Mouse (Mus musculus): ENCODE results near the gene Cers2. TPM values are rescaled to one million over a fixed set of nuclear protein-coding genes. Genes with fewer than 3 reads are reported as not detected.
A peak's percentile ranks its signal among the peaks of the same experiment; 100 is the strongest.

Gene Cers2
- polyA plus RNA-seq, 1 experiment from 2014 or later, result 111 TPM

DNA sequence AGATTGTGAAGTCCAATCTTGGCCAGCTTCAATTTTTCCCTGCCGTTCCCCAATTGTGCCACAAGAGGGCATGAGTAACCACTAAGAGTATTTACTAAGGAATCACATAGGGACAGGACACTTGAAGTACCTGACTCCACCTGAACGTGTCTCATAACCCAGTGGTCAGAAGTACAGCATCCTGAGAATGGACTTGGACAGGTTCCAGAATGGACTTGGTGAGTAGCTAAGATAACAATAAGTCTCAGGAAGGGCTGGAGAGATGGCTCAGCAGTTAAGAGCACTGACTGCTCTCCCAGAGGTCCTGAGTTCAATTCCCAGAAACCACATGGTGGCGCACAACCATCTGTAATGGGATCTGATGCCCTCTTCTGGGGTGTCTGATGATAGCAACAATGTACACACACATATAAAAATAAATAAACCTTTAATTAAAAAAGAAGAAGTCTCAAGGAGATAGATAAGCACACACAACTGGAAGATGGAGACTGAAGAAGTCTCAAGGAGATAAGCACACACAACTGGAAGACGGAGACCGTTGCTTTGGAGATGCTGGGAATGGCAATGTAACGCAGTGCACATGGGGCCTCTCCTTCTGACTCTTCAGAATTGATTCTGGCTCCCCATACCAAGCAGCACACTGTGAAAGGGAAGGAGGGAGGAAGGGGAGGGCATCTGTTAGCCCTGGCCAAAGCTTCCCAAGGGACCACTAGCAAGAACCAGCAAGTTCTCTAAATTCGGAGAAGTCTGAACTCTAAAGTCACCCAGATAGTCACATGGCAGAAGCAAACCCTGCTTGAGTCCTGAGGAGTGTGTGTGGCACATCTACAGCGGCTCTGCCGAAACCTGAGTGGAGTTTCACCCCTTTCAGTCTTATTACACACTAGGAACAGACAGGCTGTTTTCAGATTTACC, 3.4 kb upstream of the Cers2 start:
- WGBS, result 65% methylated on average over 9 of the region's 9 CpGs

DNA sequence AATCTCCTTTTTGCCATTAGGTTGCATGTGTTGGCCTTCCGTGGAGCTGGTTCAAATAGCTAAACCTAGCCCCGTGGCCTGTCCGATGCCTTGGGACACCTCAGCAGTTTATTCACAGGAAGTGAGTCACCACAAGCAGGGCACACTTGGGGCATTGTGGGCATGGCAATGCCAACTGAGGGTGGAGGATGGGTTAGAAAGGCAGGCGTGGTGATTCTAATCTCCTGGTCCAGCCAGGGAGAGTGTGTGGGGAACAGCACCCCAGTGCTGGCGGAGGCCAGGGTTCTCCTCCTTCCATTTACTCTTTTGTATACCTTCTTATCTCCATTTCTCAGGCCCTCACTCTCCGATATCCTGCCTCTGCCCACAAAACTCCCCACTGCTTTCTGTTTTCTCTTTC, 2.0 kb upstream of the Cers2 start:
- 85% methylated on average over 6 of the region's 6 CpGs for WGBS
- H3K4me3 ChIP-seq (ENCODE audit: low read depth, low read length), result no peak overlapping the region
- H3K27me3 ChIP-seq (ENCODE audit: control insufficient read depth, insufficient read depth, low read length), result no peaks in the 10 kb centered on the region
- H3K9ac ChIP-seq (ENCODE audit: low read length), result no peak overlapping the region
- no peak overlapping the region; the same call in 1 of the 2 replicates for H3K27ac ChIP-seq (ENCODE audit: low read depth, low read length)
- no peak for DNase-seq (ENCODE audit: low spot score)
- no peak for ATAC-seq (replicated peaks; ENCODE audit: low FRiP score)
- H3K9me3 ChIP-seq (ENCODE audit: control insufficient read depth, low read length), result no peaks in the 10 kb centered on the region
- no peak overlapping the region for H3K4me2 ChIP-seq (ENCODE audit: low read depth, low read length, severe bottlenecking)
- H3K36me3 ChIP-seq (ENCODE audit: control insufficient read depth, insufficient read depth, low read length), result no peaks in the 10 kb centered on the region
- H3K4me1 ChIP-seq (replicated peaks; ENCODE audit: control insufficient read depth, insufficient read depth, low read length), result peaks cover 5% of the 10 kb centered on the region; the same call in 1 of the 2 replicates

More for the DNA sequence above, 3.4 kb upstream of the Cers2 start:
- Histone ChIP-seq H3K9me3 (ENCODE audit: control insufficient read depth, low read length) (no peaks in the 10 kb centered on the region), H3K4me3 (ENCODE audit: low read depth, low read length) (no peak overlapping the region), H3K27me3 (ENCODE audit: control insufficient read depth, insufficient read depth, low read length) (no peaks in the 10 kb centered on the region), H3K27ac (ENCODE audit: low read depth, low read length) (no peak overlapping the region), H3K36me3 (ENCODE audit: control insufficient read depth, insufficient read depth, low read length) (no peaks in the 10 kb centered on the region), H3K9ac (ENCODE audit: low read length) (no peak overlapping the region), H3K4me1 (replicated peaks; ENCODE audit: control insufficient read depth, insufficient read depth, low read length) (0 out of 2 replicates have a peak, but pooled peaks cover 3% of the 10 kb centered on the region), H3K4me2 (ENCODE audit: low read depth, low read length, severe bottlenecking) (no peak overlapping the region)
- ATAC-seq (replicated peaks; ENCODE audit: low FRiP score) (no peak), DNase-seq (ENCODE audit: low spot score) (peak; percentile 67)

DNA sequence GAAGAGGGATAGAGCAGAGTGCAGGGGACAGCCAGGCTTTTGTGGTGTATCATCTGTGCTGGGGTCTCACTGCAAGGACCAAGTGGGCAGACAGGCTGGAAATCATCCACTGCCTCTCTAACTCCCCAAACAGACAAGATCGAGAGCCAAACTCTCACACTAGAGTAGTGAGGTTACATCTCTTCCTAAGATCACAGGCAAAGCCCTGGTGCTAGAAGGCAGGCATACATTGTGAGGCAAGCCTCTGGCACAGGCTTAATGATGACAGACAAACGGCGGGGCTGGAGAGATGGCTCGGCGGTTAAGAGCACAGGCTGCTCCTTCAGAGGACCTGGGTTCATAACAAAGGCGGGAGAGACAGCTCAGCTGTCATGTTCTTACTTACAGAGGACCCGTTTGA, 1.1 kb upstream of the Cers2 start:
- Histone ChIP-seq H3K36me3 (ENCODE audit: control insufficient read depth, insufficient read depth, low read length) (no peaks in the 10 kb centered on the region), H3K4me3 (ENCODE audit: low read depth, low read length) (no peak overlapping the region), H3K4me2 (ENCODE audit: low read depth, low read length, severe bottlenecking) (no peak overlapping the region), H3K27ac (ENCODE audit: low read depth, low read length) (no peak overlapping the region), H3K9me3 (ENCODE audit: control insufficient read depth, low read length) (no peaks in the 10 kb centered on the region), H3K9ac (ENCODE audit: low read length) (0 out of 2 replicates have a peak overlapping the region, but pooled peaks have one; percentile 5), H3K4me1 (replicated peaks; ENCODE audit: control insufficient read depth, insufficient read depth, low read length) (peaks cover 7% of the 10 kb centered on the region; the same call in 1 of the 2 replicates), H3K27me3 (ENCODE audit: control insufficient read depth, insufficient read depth, low read length) (no peaks in the 10 kb centered on the region)
- DNase-seq (ENCODE audit: low spot score), result no peak
- no peak for ATAC-seq (replicated peaks; ENCODE audit: low FRiP score)
- 49% methylated on average over 7 of the region's 7 CpGs for WGBS

DNA sequence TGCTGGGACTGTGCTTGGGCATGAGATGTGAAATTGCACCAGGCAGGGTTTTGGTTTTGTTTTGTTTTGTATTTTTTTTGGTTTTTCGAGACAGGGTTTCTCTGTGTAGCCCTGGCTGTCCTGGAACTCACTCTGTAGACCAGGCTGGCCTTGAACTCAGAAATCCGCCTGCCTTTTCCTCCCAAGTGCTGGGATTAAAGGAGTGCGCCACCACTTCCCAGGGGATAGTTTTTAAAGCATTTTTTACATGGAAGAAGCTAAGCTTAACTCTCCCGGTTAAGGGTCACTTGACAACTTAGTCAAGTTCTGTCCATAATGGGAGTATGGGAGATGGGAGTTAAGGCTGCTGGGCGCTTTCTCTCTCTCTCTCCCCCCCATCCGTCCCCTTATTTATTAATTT, 516 bp upstream of the Cers2 start:
- WGBS, result 57% methylated on average over 6 of the region's 6 CpGs
- H3K9ac ChIP-seq (ENCODE audit: low read length), result peak overlapping the region; percentile 99
- ATAC-seq (replicated peaks; ENCODE audit: low FRiP score) (no peak), DNase-seq (ENCODE audit: low spot score) (no peak)
- peak overlapping the region; percentile 93; the same call in 1 of the 2 replicates for H3K4me3 ChIP-seq (ENCODE audit: low read depth, low read length)
- peaks cover 7% of the 10 kb centered on the region; the same call in 1 of the 2 replicates for H3K4me1 ChIP-seq (replicated peaks; ENCODE audit: control insufficient read depth, insufficient read depth, low read length)
- H3K4me2 ChIP-seq (ENCODE audit: low read depth, low read length, severe bottlenecking), result peak overlapping the region; percentile 71
- no peaks in the 10 kb centered on the region for H3K9me3 ChIP-seq (ENCODE audit: control insufficient read depth, low read length)
- no peaks in the 10 kb centered on the region for H3K27me3 ChIP-seq (ENCODE audit: control insufficient read depth, insufficient read depth, low read length)
- H3K36me3 ChIP-seq (ENCODE audit: control insufficient read depth, insufficient read depth, low read length), result no peaks in the 10 kb centered on the region
- H3K27ac ChIP-seq (ENCODE audit: low read depth, low read length), result no peak overlapping the region

DNA sequence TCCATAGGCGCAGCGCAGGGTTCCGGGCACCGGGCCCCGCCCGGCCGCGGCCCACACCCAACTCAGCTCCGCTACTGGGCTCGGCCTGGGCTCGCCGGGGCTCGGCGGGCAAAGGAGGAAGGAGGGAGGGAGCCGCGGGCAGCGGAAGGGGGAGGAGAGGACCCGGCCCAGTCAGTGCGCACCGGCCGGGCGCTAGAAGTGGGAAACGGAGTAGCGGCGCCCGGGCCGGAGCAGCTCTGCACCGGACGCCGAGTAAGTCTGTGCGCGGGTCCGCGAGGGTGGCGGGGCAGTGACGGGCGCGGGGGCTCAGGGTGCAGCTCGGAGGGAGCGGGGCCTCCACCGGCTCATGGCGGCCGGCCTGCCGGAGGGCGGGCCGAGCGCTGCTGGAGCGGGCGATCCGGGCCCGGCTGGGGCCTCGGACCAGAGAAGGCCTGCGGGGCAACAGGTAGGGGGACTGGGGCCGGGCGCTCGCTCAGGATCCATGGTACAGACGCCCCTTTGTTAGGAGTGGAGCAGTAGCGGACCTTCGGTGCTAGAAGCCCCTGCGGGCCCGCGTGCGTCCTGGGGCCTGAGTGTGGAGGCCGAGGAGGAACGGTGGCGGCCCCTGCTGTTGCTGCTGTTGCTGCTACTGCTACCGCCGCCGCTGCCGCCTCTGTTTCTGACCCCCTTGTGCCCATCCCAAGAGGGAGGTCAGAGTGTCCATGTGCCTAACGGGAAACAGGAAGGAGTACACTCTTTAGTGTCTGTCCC, 678 bp downstream of the Cers2 start:
- peak; percentile 93 for DNase-seq (ENCODE audit: low spot score)
- no peaks in the 10 kb centered on the region; the same call in 1 of the 2 replicates for H3K36me3 ChIP-seq (ENCODE audit: control insufficient read depth, insufficient read depth, low read length)
- ATAC-seq (replicated peaks; ENCODE audit: low FRiP score), result peak; percentile 90
- H3K9ac ChIP-seq (ENCODE audit: low read length), result peak overlapping the region; percentile 99
- no peaks in the 10 kb centered on the region for H3K27me3 ChIP-seq (ENCODE audit: control insufficient read depth, insufficient read depth, low read length)
- H3K9me3 ChIP-seq (ENCODE audit: control insufficient read depth, low read length), result no peaks in the 10 kb centered on the region
- H3K4me2 ChIP-seq (ENCODE audit: low read depth, low read length, severe bottlenecking), result peak overlapping the region; percentile 71
- peak overlapping the region; percentile 93 for H3K27ac ChIP-seq (ENCODE audit: low read depth, low read length)
- H3K4me3 ChIP-seq (ENCODE audit: low read depth, low read length), result peak overlapping the region; percentile 93
- peaks cover 10% of the 10 kb centered on the region; the same call in 1 of the 2 replicates for H3K4me1 ChIP-seq (replicated peaks; ENCODE audit: control insufficient read depth, insufficient read depth, low read length)
- 0% methylated on average over 63 of the region's 71 CpGs for WGBS

DNA sequence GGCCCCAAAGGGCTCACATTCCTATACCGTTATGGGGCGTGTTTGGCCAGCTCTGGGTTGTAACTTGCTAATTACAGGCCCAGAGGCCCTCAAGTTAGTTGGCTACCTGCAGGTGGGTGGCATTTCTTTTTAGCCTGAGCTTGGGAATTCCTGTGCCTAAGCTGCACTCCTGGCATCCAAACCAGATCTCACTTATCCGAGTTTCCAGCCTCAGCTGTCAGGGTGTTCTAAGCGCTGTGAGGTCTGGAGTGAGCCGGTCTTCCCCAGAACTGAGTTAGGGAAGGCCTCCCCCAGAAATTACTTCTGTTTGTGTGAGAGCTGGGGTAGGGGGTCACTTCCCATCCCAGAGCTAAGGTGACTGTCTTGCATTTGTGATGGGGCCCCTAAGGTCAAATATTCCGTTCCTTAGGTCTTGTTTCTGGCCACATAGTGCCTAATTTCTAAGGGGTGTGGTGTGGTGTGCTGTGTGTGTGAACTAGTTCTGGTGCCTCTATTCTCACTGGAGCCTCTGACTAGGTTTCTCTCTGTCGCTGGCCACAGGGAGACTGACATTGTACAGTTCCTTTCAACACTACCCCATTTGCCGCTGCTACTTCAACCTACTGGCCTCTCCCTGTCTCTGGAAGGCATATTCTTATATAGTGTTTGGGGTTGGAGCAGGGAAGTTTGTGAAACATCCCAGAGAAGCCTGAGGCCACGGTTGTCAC, 1.4 kb downstream of the Cers2 start:
- ATAC-seq (replicated peaks; ENCODE audit: low FRiP score) (no peak), DNase-seq (ENCODE audit: low spot score) (no peak)
- H3K36me3 ChIP-seq (ENCODE audit: control insufficient read depth, insufficient read depth, low read length), result no peaks in the 10 kb centered on the region; the same call in 1 of the 2 replicates
- H3K4me1 ChIP-seq (replicated peaks; ENCODE audit: control insufficient read depth, insufficient read depth, low read length), result peaks cover 11% of the 10 kb centered on the region; the same call in 1 of the 2 replicates
- 13% methylated on average over 9 of the region's 9 CpGs for WGBS
- H3K9me3 ChIP-seq (ENCODE audit: control insufficient read depth, low read length), result no peaks in the 10 kb centered on the region
- no peaks in the 10 kb centered on the region for H3K27me3 ChIP-seq (ENCODE audit: control insufficient read depth, insufficient read depth, low read length)
- H3K4me2 ChIP-seq (ENCODE audit: low read depth, low read length, severe bottlenecking), result peak overlapping the region; percentile 71
- peak overlapping the region; percentile 99 for H3K9ac ChIP-seq (ENCODE audit: low read length)
- peak overlapping the region; percentile 93; the same call in 1 of the 2 replicates for H3K27ac ChIP-seq (ENCODE audit: low read depth, low read length)
- peak overlapping the region; percentile 93 for H3K4me3 ChIP-seq (ENCODE audit: low read depth, low read length)

DNA sequence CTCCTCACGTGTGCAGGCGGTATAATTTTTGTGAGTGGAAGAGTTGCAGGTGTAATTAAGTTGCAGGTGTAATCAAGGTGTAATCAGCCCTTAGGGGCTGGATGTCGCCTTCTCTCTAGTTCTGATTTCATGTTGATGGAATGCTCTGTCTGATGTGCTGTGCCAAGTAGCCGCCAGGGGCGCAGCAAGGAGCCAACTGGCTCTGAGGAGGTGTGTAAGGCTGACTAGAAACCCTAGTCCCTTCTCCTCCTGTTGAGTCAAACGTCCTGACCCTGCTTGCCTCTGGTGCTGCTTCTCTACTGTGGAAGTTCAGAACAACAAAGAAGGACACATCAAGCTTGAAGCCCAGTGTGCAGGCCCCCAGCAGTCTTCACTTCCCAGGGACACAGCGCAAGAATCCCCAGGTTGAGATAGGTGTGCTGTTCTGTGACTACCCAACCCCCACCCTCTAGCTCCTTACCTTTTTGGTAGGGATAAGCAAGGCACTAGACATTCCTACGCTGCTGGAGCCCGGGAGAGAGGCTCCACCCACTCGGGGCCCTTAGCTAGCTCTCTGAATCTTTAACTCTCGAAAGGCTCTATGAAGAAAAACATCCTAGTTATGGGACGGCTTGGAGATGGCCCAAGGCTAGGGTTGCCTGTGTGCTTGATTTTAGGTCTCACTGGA, 3.0 kb downstream of the Cers2 start:
- H3K4me2 ChIP-seq (ENCODE audit: low read depth, low read length, severe bottlenecking), result no peak overlapping the region
- H3K4me1 ChIP-seq (replicated peaks; ENCODE audit: control insufficient read depth, insufficient read depth, low read length), result peaks cover 11% of the 10 kb centered on the region; the same call in 1 of the 2 replicates

More for the DNA sequence above, 3.0 kb downstream of the Cers2 start:
- DNase-seq (ENCODE audit: low spot score) (peak; percentile 77), ATAC-seq (replicated peaks; ENCODE audit: low FRiP score) (no peak)
- H3K4me3 ChIP-seq (ENCODE audit: low read depth, low read length), result no peak overlapping the region
- H3K27me3 ChIP-seq (ENCODE audit: control insufficient read depth, insufficient read depth, low read length), result no peaks in the 10 kb centered on the region
- no peaks in the 10 kb centered on the region for H3K9me3 ChIP-seq (ENCODE audit: control insufficient read depth, low read length)
- no peak overlapping the region for H3K27ac ChIP-seq (ENCODE audit: low read depth, low read length)
- no peak overlapping the region for H3K9ac ChIP-seq (ENCODE audit: low read length)
- peaks cover 5% of the 10 kb centered on the region; the same call in 1 of the 2 replicates for H3K36me3 ChIP-seq (ENCODE audit: control insufficient read depth, insufficient read depth, low read length)
- WGBS, result 21% methylated on average over 12 of the region's 12 CpGs
